Mouse (Mus musculus): ENCODE data around the gene Hoxa1.

- no peak for TF ChIP-seq POLR2A (IDR thresholded peaks at IDR 0.05; ENCODE audit: extremely low read depth, insufficient read depth, low read length)
- TF ChIP-seq CTCF (IDR thresholded peaks at IDR 0.05; ENCODE audit: low read depth, low read length): no peak
Measured at GRCm38 (mm10) chr6:52205221-52205620, 47.1 kb upstream of the Hoxa1 start.

All from liver, adult 2 months (tissue).